Mouse (Mus musculus): Measurements from ENCODE around the gene Ogfrl1.

GRCm38 (mm10) chr1:23324226-23324625 is 73.3 kb downstream of the Ogfrl1 start:
- TF ChIP-seq CTCF (IDR thresholded peaks at IDR 0.05; ENCODE audit: low read depth), result peak; percentile 58
- TF ChIP-seq EP300 (IDR thresholded peaks at IDR 0.05; ENCODE audit: low read depth), result 0 out of 2 replicates have a peak, but pooled peaks have one; percentile 18

All from liver, postnatal 0 days (tissue).